Mouse (Mus musculus) brown adipose tissue, adult 24 weeks (tissue): Measurements from ENCODE around the gene Trpm6. TPM values are rescaled to one million over a fixed set of nuclear protein-coding genes. Genes with fewer than 3 reads are reported as not detected.

ENCODE experiments used
- H3K27ac ChIP-seq: fragments of 200-500 bp; replicated peaks from 2 replicates; pipeline ENCODE4 v1.5.1; 2012; ENCODE audit warnings: low read depth, mild to moderate bottlenecking, low read length
- H3K4me1 ChIP-seq: fragments of 200-500 bp; 2 replicates; pipeline ENCODE4 v1.6.1; 2012; ENCODE audit warnings: low read length, mixed read lengths; ENCODE audit not compliant: control insufficient read depth, insufficient read depth, insufficient read length
- H3K4me3 ChIP-seq: fragments of 200-500 bp; 2 replicates; pipeline ENCODE4 v1.5.1; 2012; ENCODE audit warnings: low read depth, mild to moderate bottlenecking, low read length, moderate library complexity; ENCODE audit not compliant: insufficient read depth
- polyA plus RNA-seq: library from polyadenylated mRNA; stranded (reverse); fragments of >200 nt; gene quantifications from 2 replicates; pipeline ENCODE4 v1.2.4, GENCODE M21; 2012; ENCODE audit not compliant: missing spikeins, insufficient read depth, insufficient read length

The Trpm6 gene
- polyA plus RNA-seq, 1 experiment, result not detected

DNA sequence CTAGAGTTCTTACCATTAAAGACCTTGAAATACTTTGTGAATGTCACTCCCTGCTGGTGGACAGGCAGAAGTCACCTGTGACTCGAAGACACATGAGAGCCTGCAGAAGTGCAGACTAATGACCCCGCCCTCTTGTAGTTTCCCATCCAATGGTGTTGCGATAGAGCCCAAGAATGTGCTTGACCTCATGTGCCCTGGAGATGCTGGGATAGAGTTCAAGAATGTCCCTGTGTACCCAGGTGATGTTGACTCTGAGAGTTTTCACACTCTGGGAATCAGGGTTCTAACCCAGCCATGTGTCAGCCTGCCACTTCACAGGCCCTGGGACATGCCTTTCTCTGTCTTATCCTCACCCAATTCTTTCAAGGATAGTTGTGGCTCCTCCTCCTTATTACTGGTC is 81.4 kb downstream of the Trpm6 start:
- Histone ChIP-seq H3K4me3 (no peak overlapping the region), H3K27ac (no peak overlapping the region)

DNA sequence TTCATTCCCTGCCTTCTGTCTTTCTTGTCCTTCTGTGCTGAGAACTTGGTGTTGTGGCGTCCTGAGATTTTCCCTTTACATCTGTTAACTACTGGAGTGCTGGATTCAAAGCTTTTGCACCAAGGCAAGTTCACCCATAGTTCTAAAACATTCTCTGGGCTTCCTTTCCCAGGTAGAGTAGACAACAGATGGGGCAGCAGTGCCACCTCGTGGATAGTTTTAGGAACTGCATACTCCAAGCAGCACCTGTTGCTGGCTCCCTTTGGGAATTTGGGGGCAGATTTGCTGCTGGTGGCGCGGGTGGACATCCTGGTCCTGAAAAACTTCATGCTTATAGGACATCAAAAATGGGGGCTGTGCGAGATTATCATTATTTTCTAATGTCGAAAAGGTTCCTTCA is 85.2 kb downstream of the Trpm6 start:
- H3K4me3 ChIP-seq, result no peak overlapping the region
- no peak overlapping the region for H3K27ac ChIP-seq
- H3K4me1 ChIP-seq, result no peaks in the 10 kb centered on the region

More for the DNA sequence above, 81.4 kb downstream of the Trpm6 start:
- H3K4me1 ChIP-seq, result no peaks in the 10 kb centered on the region

DNA sequence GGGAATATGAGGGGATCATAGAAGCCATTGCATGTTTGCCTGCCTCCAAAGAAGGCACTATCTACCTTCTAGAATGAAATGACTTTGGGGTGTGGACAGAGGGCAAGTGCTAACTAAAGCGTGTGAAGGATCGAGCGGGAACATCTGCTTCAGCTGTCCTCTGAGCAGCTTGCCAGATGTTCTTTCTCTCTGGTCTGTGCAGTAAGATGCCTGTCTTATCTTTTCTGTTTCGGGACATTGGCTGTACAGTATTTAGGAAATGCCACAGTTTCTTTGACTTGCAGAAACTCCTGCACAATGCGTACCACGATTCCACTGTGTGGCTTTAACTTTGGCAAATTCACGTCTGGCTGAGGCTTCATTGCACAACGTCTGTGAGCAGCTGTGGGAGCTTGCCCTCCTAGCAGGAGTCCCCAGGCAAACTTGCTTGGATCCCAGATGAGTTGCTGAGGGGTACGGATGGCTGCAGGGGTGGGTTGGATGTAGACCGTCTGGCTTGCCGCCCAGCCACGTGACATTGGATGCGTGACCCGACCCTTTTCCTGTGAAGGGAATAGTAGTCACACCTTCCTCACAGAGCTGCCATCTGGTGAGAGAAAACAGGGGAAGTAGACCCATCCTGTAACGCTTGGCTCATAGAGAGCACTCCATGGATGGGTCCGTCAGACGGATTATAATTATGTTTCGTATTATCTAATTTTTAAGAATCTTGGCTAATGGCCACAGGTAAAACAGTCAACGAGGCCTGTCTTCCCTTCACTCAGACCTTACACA is 92.2 kb downstream of the Trpm6 start:
- Histone ChIP-seq H3K27ac (no peak overlapping the region), H3K4me3 (no peak overlapping the region), H3K4me1 (no peaks in the 10 kb centered on the region)

DNA sequence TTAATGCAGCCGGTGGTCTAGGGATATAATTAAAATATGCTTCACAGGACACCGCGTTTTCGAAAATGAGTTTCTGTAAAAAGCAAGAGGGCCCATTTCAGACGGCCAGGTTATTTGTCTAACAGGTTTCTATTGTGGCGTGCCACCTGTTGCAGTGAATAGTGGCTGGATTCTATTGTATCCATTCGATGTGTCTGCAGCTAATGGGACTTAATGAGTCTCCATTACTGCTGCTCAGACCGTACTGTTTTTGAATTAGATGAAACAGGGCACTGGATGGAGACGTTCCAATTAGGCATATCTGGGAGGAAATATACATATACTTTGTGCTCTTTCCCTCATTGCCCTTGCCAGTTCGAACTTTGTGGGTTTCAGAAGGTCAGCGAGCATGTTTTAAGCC is 92.8 kb downstream of the Trpm6 start:
- H3K27ac ChIP-seq, result no peak overlapping the region
- H3K4me3 ChIP-seq, result no peak overlapping the region
- no peaks in the 10 kb centered on the region for H3K4me1 ChIP-seq

DNA sequence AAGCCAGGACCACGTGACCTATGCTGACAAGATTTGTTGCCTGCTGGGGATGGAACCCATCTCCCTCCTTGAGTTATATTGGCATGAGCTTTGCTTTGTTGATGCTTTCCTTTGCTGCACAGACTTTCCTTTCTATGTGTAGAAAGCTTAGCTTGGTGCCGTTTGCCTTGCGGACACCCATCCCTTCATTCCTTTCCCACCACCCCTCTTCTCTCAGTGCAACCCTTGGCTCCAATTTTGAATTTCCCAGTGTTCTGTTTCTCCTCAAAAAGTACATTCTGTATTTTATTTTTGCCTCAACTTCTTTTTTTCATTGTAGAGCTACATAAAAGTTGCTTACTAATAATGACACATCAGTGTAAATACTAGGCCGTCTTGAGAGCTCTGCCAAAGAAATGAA is 96.6 kb downstream of the Trpm6 start:
- no peak overlapping the region for H3K4me3 ChIP-seq
- H3K27ac ChIP-seq, result no peak overlapping the region

DNA sequence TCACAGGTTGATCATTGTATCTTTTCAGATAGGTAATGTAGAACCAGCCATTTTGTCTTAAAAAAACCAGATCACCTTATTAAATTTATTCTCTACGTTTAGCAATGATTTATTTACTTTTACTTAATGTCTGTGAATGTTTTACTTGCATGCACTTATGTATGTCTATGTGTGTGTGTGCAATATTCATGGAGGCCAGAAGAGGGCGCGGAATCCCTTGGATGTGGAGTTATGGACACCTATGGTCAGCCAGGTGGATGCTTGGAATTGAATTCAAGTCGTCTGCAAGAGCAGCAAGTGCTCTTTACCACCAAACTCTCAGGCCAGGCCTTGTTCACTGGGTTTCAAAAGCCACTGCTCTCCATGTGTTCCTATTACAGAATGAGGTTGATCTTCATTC is 118.5 kb downstream of the Trpm6 start:
- Histone ChIP-seq H3K4me1 (no peaks in the 10 kb centered on the region), H3K27ac (no peak overlapping the region), H3K4me3 (no peak overlapping the region)

More for the DNA sequence above, 96.6 kb downstream of the Trpm6 start:
- H3K4me1 ChIP-seq, result no peaks in the 10 kb centered on the region

DNA sequence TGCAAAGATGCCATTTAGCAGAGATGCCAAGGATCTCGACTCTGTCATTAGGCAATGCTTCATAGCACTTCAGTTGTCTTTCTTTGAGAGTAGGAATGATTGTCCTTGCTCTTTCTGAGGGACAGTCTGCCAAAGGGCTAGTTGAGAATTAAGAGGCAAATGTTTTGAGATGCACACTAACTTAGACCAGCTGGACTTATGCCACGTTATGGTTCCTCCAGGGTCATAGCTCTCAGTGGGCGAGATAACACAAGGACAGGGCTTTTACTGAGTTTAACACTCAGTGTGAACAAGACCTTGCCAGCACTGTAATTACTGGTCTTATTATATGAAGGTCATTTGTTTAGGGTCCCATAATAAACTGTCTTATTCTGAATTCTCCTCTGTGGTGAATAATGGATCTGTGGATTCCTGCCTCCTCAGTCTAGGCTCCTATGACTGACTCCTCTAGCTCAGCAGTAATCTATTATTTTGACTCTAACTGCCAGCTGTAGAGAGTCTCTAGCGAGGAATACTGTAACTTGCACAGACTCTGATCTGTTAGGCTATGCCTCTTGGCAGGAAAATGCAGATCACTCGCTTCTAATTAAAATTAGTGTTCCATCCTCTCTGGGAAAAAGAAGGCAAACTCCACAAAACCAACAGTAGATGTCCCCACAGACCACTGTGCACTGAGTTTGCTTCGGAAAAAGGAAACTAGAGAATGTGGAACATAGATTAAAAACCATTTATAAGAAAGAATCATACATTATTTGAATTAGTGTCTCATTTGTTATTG is 123.2 kb downstream of the Trpm6 start:
- H3K4me1 ChIP-seq, result no peaks in the 10 kb centered on the region
- no peak overlapping the region for H3K27ac ChIP-seq
- H3K4me3 ChIP-seq, result no peak overlapping the region

DNA sequence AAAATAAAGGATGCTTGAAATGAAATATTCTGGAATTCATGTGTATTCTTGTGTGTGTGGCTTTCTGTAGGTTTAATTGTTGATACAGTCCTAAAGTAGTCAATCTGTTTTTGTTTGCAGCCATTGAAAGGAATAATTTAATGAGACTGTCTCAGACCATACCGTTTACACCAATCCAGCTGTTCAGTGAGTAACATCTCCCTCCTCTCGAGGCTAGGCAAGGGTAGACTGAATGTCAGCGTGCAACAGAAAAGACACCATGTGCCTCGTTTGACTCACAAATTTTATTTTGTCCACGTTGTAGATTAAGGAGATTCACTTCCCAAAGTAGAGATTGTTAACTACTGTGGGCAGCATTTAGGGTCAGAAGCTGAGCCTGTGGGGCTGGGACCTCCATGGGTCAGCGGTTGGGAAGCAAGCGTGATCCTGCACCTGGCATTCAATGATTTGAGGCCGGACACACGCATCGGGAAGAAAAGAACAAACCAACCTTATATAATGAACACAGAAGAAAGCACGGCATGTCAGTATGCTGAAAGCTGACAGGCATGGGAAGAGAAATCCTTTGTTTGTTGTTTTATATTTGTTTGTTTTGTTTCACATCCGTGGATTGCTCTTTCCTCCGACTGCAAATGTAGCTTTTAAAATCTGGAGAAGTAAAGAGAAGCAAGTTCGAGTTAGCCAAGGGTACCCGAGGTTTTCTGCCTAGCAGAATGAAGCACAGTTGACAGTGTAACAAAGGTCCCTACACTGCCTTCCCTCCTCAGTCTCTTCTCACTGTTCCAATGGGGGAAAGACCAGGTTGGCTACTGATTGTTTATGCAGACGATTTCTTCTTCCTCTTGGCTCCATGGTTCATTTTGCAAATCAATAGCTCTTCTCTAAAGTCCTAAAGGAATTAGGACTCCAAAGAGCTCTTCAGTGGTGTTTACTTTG is 124.2 kb downstream of the Trpm6 start:
- Histone ChIP-seq H3K4me1 (no peaks in the 10 kb centered on the region), H3K27ac (no peak overlapping the region), H3K4me3 (no peak overlapping the region)

DNA sequence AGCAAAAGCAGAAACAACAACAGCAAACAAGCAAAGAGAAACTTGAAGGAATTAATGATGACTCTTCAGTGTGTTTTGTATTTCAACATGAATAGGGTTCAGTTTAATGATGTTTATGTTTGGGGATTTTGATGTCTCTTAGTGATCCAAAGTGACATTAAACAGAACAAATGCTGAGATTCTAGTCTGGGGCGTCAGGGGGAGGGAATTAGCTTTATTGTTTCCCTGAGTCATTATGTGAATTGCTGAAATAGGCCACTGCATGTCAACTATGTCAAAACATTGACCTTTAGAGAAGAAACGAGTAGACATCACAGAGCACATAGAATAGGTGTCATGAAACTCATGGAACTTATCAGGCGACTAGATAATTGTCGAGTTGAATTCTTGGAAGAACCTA is 129.5 kb downstream of the Trpm6 start:
- Histone ChIP-seq H3K27ac (no peak overlapping the region), H3K4me3 (no peak overlapping the region), H3K4me1 (no peaks in the 10 kb centered on the region)

DNA sequence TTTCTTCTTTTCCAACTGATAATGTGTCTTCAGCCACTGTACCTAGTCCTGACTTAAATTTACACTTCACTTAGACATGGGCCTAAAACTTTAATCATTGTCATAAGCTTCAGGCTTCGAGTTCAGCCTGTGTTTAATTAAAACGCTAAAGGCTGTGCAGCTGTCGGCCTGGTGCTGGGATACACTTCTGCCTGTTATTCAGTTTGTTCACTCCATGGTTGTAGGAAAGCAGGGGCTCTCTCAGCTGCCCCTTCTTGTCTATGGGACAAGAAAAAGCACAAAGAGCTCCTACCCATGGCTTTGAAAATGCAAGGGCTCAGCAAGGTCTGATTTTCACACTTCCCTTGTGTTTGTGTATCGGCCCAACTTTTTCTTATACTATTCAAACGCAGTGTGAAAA is 131.4 kb downstream of the Trpm6 start:
- Histone ChIP-seq H3K4me3 (no peak overlapping the region), H3K4me1 (no peaks in the 10 kb centered on the region), H3K27ac (no peak overlapping the region)

DNA sequence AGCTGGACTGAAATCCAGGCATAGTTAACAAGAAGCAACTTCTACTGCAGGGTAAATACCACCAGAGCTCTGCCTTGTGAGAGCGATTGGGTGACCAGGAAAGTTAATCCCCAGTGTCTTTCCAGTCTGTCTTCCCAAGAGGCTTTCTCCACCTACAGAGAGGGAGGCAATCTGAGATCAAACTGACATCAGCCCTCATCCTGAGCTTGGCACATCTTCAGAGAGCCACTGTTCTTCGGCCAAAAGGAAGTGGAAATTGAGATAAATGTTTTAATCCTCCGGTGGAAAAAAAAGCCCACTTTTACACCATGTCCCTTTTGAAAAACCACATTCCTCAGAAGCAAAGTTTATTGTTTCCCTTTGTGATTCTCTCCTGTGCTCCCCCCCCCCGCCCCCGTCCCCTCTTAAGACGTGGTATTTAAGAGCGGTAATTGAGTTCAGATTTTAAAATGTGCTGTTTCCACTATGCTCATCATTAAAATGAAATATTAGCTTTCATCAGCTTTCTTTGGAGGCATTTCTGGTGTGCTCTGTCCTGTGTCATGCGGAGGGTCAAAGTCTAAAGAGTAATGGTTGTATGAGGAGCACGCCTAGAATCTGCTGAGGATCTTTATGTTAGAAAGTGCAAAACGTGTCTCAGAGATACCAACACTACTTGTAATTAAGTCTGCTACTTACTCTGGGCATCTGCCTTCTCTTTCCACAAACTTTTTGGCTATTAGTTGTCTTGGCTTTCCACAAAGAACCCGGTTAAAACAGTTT is 138.0 kb downstream of the Trpm6 start:
- Histone ChIP-seq H3K27ac (no peak overlapping the region), H3K4me3 (no peak overlapping the region), H3K4me1 (no peaks in the 10 kb centered on the region)

DNA sequence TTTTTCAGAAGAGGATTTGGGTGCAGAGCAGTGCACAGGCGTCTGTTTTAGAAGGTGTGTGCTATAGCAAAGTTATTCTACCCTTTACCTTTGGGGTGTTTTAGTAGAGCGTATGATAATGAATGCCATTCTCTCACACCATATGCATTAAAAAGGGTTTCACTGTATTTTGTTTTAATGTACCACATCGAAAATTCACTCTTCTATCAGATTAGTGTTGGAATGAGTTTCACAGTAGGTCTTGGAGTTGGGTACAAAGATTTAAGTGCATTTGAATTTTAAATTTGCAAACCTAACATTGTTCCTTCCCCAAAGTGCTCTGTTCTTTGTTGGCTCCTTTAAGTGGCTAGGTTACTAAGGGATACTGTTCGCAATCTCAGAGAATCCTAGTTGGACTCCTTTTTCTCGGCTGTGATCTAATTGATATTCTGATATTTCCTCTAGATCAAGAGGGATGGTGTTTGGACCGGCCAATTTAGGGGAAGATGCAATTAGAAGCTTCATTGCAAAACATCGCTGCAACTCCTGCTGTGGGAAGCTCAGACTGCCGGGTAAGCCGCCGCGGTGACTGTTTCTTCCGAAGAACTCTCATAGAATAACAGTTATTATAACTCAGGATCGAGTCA is 138.8 kb downstream of the Trpm6 start:
- Histone ChIP-seq H3K4me1 (no peaks in the 10 kb centered on the region), H3K27ac (peak overlapping the region; percentile 2; the same call in 1 of the 2 replicates), H3K4me3 (peak overlapping the region; percentile 19)

DNA sequence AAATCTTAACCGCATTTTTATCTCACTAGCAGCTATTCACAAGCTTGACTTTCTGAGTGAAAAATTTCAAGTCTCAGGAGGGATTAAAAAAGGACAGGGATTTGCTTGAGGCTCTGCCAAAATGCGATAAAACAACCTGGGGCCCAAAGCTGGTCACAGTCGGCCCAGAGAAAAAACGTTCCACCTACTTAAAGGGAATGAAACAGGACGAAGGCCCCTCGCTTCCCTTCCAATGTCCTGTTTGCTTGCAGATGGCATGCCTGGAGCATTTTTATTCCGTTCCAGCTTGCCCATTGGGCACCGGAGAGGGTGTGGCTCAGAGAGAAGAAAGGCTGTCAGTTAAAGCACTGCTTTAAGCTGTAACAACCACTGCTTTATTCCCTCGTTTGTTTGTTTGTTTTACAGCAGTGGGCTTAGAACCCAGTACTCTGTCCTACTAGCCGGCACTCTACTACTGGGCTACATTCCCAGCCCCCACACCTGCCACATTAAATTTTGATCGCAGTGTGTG is 139.4 kb downstream of the Trpm6 start:
- H3K4me1 ChIP-seq, result no peaks in the 10 kb centered on the region
- peak overlapping the region; percentile 19 for H3K4me3 ChIP-seq
- H3K27ac ChIP-seq, result peak overlapping the region; percentile 2; the same call in 1 of the 2 replicates

DNA sequence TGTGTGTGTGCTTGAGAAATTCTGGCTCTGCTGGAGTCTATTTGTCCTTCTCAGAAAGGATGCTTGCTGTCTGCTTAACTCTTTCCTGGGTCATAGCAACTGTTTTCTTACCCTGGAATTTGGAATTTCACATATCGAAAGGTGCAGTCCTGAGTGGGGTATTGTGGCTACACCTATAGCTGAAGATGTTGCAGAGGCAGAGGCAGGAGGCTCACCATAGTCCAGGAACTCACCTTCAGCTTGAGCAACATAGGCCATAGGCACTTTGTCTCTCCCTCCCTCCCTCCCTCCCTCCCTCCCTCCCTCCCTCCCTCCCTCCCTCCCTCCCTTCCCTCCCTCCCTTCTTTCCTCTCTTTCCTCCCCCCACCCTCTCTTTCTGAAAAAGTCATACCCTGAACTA is 139.8 kb downstream of the Trpm6 start:
- H3K4me1 ChIP-seq, result no peaks in the 10 kb centered on the region
- 0 out of 2 replicates have a peak overlapping the region, but pooled peaks have one; percentile 2 for H3K27ac ChIP-seq
- 0 out of 2 replicates have a peak overlapping the region, but pooled peaks have one; percentile 19 for H3K4me3 ChIP-seq
